Mouse (Mus musculus) regulatory T cell (primary cell): ENCODE measurements around the gene Mlxip.

ENCODE experiments used
- in situ Hi-C: fragments of 300-600 bp; cut with MboI, MseI; formaldehyde crosslinking; loops from one replicate; pipeline ENCODE4 v1.15.1; 2025; ENCODE audit warnings: high pct_unique_total_duplicates

Mlxip gene

GRCm38 (mm10) chr5:123431524-123432304 is 37.1 kb downstream of the Mlxip start:
- in situ Hi-C loops: no loop called here

GRCm38 (mm10) chr5:123432305-123432874 is 37.8 kb downstream of the Mlxip start:
- in situ Hi-C loops: no loop called here

- in situ Hi-C loops: no loop called here
These were observed 41.6 kb downstream of the Mlxip start for GRCm38 (mm10) chr5:123436071-123436779.

GRCm38 (mm10) chr5:123436780-123437175 is 42.2 kb downstream of the Mlxip start:
- in situ Hi-C loops: no loop called here

- in situ Hi-C loops: no loop called here
These were observed 43.8 kb downstream of the Mlxip start for GRCm38 (mm10) chr5:123438381-123438780.

- in situ Hi-C loops: no loop called here
These were observed 44.7 kb downstream of the Mlxip start for GRCm38 (mm10) chr5:123439312-123439711.

GRCm38 (mm10) chr5:123439941-123440340 is 45.3 kb downstream of the Mlxip start:
- in situ Hi-C loops: loop anchor here (5.0 to 10.0 kb wide), 2 partner anchors 73 to 175 kb away; no protein-coding TSS in a partner anchor

GRCm38 (mm10) chr5:123440664-123441063 is 46.1 kb downstream of the Mlxip start:
- in situ Hi-C loops: loop anchor here (5.0 to 10.0 kb wide), 2 partner anchors 73 to 174 kb away; no protein-coding TSS in a partner anchor

GRCm38 (mm10) chr5:123442283-123442682 is 47.7 kb downstream of the Mlxip start:
- in situ Hi-C loops: loop anchor here (5.0 to 10.0 kb wide), 2 partner anchors 75 to 173 kb away; no protein-coding TSS in a partner anchor

GRCm38 (mm10) chr5:123444069-123444468 is 49.5 kb downstream of the Mlxip start:
- in situ Hi-C loops: loop anchor here (5.0 to 10.0 kb wide), 2 partner anchors 77 to 171 kb away; no protein-coding TSS in a partner anchor

- in situ Hi-C loops: loop anchor here (5.0 to 10.0 kb wide), 2 partner anchors 78 to 170 kb away; no protein-coding TSS in a partner anchor
These were observed 50.3 kb downstream of the Mlxip start for GRCm38 (mm10) chr5:123444849-123445334.

- in situ Hi-C loops: no loop called here
These were observed 57.3 kb downstream of the Mlxip start for GRCm38 (mm10) chr5:123451886-123452285.

GRCm38 (mm10) chr5:123461420-123461819 is 66.8 kb downstream of the Mlxip start:
- in situ Hi-C loops: no loop called here

GRCm38 (mm10) chr5:123464638-123465037 is 70.0 kb downstream of the Mlxip start:
- in situ Hi-C loops: no loop called here

- in situ Hi-C loops: no loop called here
These were observed 76.3 kb downstream of the Mlxip start for GRCm38 (mm10) chr5:123470784-123471400.

GRCm38 (mm10) chr5:123473817-123474216 is 79.2 kb downstream of the Mlxip start:
- in situ Hi-C loops: no loop called here

- in situ Hi-C loops: no loop called here
These were observed 93.2 kb downstream of the Mlxip start for GRCm38 (mm10) chr5:123487659-123488395.

GRCm38 (mm10) chr5:123489112-123489785 is 94.7 kb downstream of the Mlxip start, which contains the start of the genes Lrrc43 and Il31:
Gene Lrrc43, plus strand, starts transcription at chr5:123489305.
Gene Il31, minus strand, starts transcription at chr5:123489489.
- in situ Hi-C loops: no loop called here

- in situ Hi-C loops: no loop called here
These were observed 95.3 kb downstream of the Mlxip start for GRCm38 (mm10) chr5:123489935-123490334.

GRCm38 (mm10) chr5:123499717-123500116 is 105.1 kb downstream of the Mlxip start:
- in situ Hi-C loops: no loop called here
